Mouse (Mus musculus): ENCODE data around the gene Dock9. TPM values are rescaled to one million over a fixed set of nuclear protein-coding genes. Genes with fewer than 3 reads are reported as not detected.

Gene Dock9
- polyA plus RNA-seq, 1 experiment: 1.1 TPM

GRCm38 (mm10) chr14:121608522-121608921 lies 189.1 kb downstream of the Dock9 start:
- no peak overlapping the region for H3K27ac ChIP-seq (ENCODE audit: insufficient read depth, low read depth, low read length)
- H3K4me3 ChIP-seq (ENCODE audit: insufficient read depth, low read length): no peak overlapping the region
- H3K4me1 ChIP-seq (ENCODE audit: control insufficient read depth, insufficient read depth, low read length): peaks cover 3% of the 10 kb centered on the region; the same call in 1 of the 2 replicates
- TF ChIP-seq POLR2A (IDR thresholded peaks at IDR 0.05; ENCODE audit: borderline replicate concordance, low read depth, low read length) (no peak), CTCF (IDR thresholded peaks at IDR 0.05; ENCODE audit: low read depth, low read length) (no peak)

- no peak for TF ChIP-seq POLR2A (IDR thresholded peaks at IDR 0.05; ENCODE audit: borderline replicate concordance, low read depth, low read length)
- TF ChIP-seq CTCF (IDR thresholded peaks at IDR 0.05; ENCODE audit: low read depth, low read length): no peak
Measured at GRCm38 (mm10) chr14:121606433-121606832, 191.2 kb downstream of the Dock9 start.

GRCm38 (mm10) chr14:121605260-121605659 lies 192.4 kb downstream of the Dock9 start:
- Histone ChIP-seq H3K27ac (ENCODE audit: insufficient read depth, low read depth, low read length) (no peak overlapping the region), H3K4me1 (ENCODE audit: control insufficient read depth, insufficient read depth, low read length) (no peaks in the 10 kb centered on the region), H3K4me3 (ENCODE audit: insufficient read depth, low read length) (no peak overlapping the region)
- TF ChIP-seq CTCF (IDR thresholded peaks at IDR 0.05; ENCODE audit: low read depth, low read length): no peak
- TF ChIP-seq POLR2A (IDR thresholded peaks at IDR 0.05; ENCODE audit: borderline replicate concordance, low read depth, low read length): no peak

More at GRCm38 (mm10) chr14:121606433-121606832, 191.2 kb downstream of the Dock9 start:
- Histone ChIP-seq H3K4me3 (ENCODE audit: insufficient read depth, low read length) (no peak overlapping the region), H3K27ac (ENCODE audit: insufficient read depth, low read depth, low read length) (no peak overlapping the region), H3K4me1 (ENCODE audit: control insufficient read depth, insufficient read depth, low read length) (0 out of 2 replicates have a peak, but pooled peaks cover under 1% of the 10 kb centered on the region)

- Histone ChIP-seq H3K4me3 (ENCODE audit: insufficient read depth, low read length) (no peak overlapping the region), H3K27ac (ENCODE audit: insufficient read depth, low read depth, low read length) (no peak overlapping the region), H3K4me1 (ENCODE audit: control insufficient read depth, insufficient read depth, low read length) (no peaks in the 10 kb centered on the region)
- TF ChIP-seq POLR2A (IDR thresholded peaks at IDR 0.05; ENCODE audit: borderline replicate concordance, low read depth, low read length): no peak
- no peak for TF ChIP-seq CTCF (IDR thresholded peaks at IDR 0.05; ENCODE audit: low read depth, low read length)
Measured at GRCm38 (mm10) chr14:121604565-121604964, 193.1 kb downstream of the Dock9 start.

- H3K4me1 ChIP-seq (ENCODE audit: control insufficient read depth, insufficient read depth, low read length): no peaks in the 10 kb centered on the region
- TF ChIP-seq POLR2A (IDR thresholded peaks at IDR 0.05; ENCODE audit: borderline replicate concordance, low read depth, low read length): no peak
- H3K27ac ChIP-seq (ENCODE audit: insufficient read depth, low read depth, low read length): no peak overlapping the region
- no peak overlapping the region for H3K4me3 ChIP-seq (ENCODE audit: insufficient read depth, low read length)
Measured at GRCm38 (mm10) chr14:121602610-121603009, 195.0 kb downstream of the Dock9 start.

- Histone ChIP-seq H3K4me1 (ENCODE audit: control insufficient read depth, insufficient read depth, low read length) (no peaks in the 10 kb centered on the region), H3K27ac (ENCODE audit: insufficient read depth, low read depth, low read length) (no peak overlapping the region), H3K4me3 (ENCODE audit: insufficient read depth, low read length) (no peak overlapping the region)
- TF ChIP-seq CTCF (IDR thresholded peaks at IDR 0.05; ENCODE audit: low read depth, low read length) (no peak), POLR2A (IDR thresholded peaks at IDR 0.05; ENCODE audit: borderline replicate concordance, low read depth, low read length) (no peak)
Measured at GRCm38 (mm10) chr14:121600538-121600937, 197.1 kb downstream of the Dock9 start.

GRCm38 (mm10) chr14:121597073-121597472 lies 200.6 kb downstream of the Dock9 start:
- Histone ChIP-seq H3K4me3 (ENCODE audit: insufficient read depth, low read length) (no peak overlapping the region), H3K27ac (ENCODE audit: insufficient read depth, low read depth, low read length) (no peak overlapping the region), H3K4me1 (ENCODE audit: control insufficient read depth, insufficient read depth, low read length) (no peaks in the 10 kb centered on the region)
- no peak for TF ChIP-seq POLR2A (IDR thresholded peaks at IDR 0.05; ENCODE audit: borderline replicate concordance, low read depth, low read length)
- no peak for TF ChIP-seq CTCF (IDR thresholded peaks at IDR 0.05; ENCODE audit: low read depth, low read length)

GRCm38 (mm10) chr14:121596631-121597030 lies 201.0 kb downstream of the Dock9 start:
- TF ChIP-seq CTCF (IDR thresholded peaks at IDR 0.05; ENCODE audit: low read depth, low read length) (no peak), POLR2A (IDR thresholded peaks at IDR 0.05; ENCODE audit: borderline replicate concordance, low read depth, low read length) (no peak)
- Histone ChIP-seq H3K27ac (ENCODE audit: insufficient read depth, low read depth, low read length) (no peak overlapping the region), H3K4me3 (ENCODE audit: insufficient read depth, low read length) (no peak overlapping the region), H3K4me1 (ENCODE audit: control insufficient read depth, insufficient read depth, low read length) (no peaks in the 10 kb centered on the region)

GRCm38 (mm10) chr14:121594684-121595083 lies 203.0 kb downstream of the Dock9 start:
- Histone ChIP-seq H3K4me3 (ENCODE audit: insufficient read depth, low read length) (no peak overlapping the region), H3K27ac (ENCODE audit: insufficient read depth, low read depth, low read length) (no peak overlapping the region), H3K4me1 (ENCODE audit: control insufficient read depth, insufficient read depth, low read length) (no peaks in the 10 kb centered on the region)
- TF ChIP-seq CTCF (IDR thresholded peaks at IDR 0.05; ENCODE audit: low read depth, low read length) (no peak), POLR2A (IDR thresholded peaks at IDR 0.05; ENCODE audit: borderline replicate concordance, low read depth, low read length) (no peak)

GRCm38 (mm10) chr14:121593313-121593929 lies 204.2 kb downstream of the Dock9 start:
- TF ChIP-seq CTCF (IDR thresholded peaks at IDR 0.05; ENCODE audit: low read depth, low read length): no peak
- no peak for TF ChIP-seq POLR2A (IDR thresholded peaks at IDR 0.05; ENCODE audit: borderline replicate concordance, low read depth, low read length)
- Histone ChIP-seq H3K4me3 (ENCODE audit: insufficient read depth, low read length) (no peak overlapping the region), H3K27ac (ENCODE audit: insufficient read depth, low read depth, low read length) (no peak overlapping the region), H3K4me1 (ENCODE audit: control insufficient read depth, insufficient read depth, low read length) (no peaks in the 10 kb centered on the region)
